Mouse (Mus musculus) midbrain, embryonic 12.5 days (tissue): ENCODE results near the gene Stim2. TPM values are rescaled to one million over a fixed set of nuclear protein-coding genes. Genes with fewer than 3 reads are reported as not detected.

ENCODE experiments used
- ATAC-seq: fragments of 200-750 bp; cut with Nextera tagmentation; 2 replicates; pipeline ENCODE4 v1.8.0; 2017; ENCODE audit warnings: low read depth, moderate TSS enrichment, moderate library complexity; ENCODE audit not compliant: low FRiP score
- H3K27ac ChIP-seq: fragments of 300-500 bp; sonication (generic); replicated peaks from 2 replicates; pipeline ENCODE4 v1.5.1; 2016; ENCODE audit warnings: mild to moderate bottlenecking
- H3K27me3 ChIP-seq: fragments of 300-500 bp; sonication (generic); 2 replicates; pipeline ENCODE4 v1.6.1; 2016; ENCODE audit warnings: mild to moderate bottlenecking
- H3K36me3 ChIP-seq: fragments of 300-500 bp; sonication (generic); 2 replicates; pipeline ENCODE4 v1.6.1; 2016
- H3K4me1 ChIP-seq: fragments of 300-500 bp; sonication (generic); 2 replicates; pipeline ENCODE4 v1.6.1; 2016
- H3K4me2 ChIP-seq: fragments of 300-500 bp; sonication (generic); replicated peaks from 2 replicates; pipeline ENCODE4 v1.6.1; 2016; ENCODE audit warnings: mild to moderate bottlenecking, moderate library complexity
- H3K4me3 ChIP-seq: fragments of 300-500 bp; sonication (generic); 2 replicates; pipeline ENCODE4 v1.5.1; 2016; ENCODE audit warnings: mild to moderate bottlenecking
- H3K9ac ChIP-seq: fragments of 300-500 bp; sonication (generic); replicated peaks from 2 replicates; pipeline ENCODE4 v1.6.1; 2016; ENCODE audit warnings: mild to moderate bottlenecking, moderate library complexity
- H3K9me3 ChIP-seq: fragments of 300-500 bp; sonication (generic); 2 replicates; pipeline ENCODE4 v1.6.1; 2016; ENCODE audit warnings: mild to moderate bottlenecking
- WGBS: fragments of 180-500 bp; shearing (Covaris S2); methylation state at CpG from one replicate; pipeline ENCODE4 v1.1.7; 2016; 5-methylcytosine and 5-hydroxymethylcytosine counted together
- polyA plus RNA-seq: library from polyadenylated mRNA; unstranded; fragments of >200 nt; fragmentation: Nextera tagmentation; extraction: Ambion mirVana; gene quantifications from 2 replicates; pipeline ENCODE4 v1.2.1, GENCODE M21; 2016

The Stim2 gene
- polyA plus RNA-seq, 1 experiment from 2014 or later: 24.1 TPM

DNA sequence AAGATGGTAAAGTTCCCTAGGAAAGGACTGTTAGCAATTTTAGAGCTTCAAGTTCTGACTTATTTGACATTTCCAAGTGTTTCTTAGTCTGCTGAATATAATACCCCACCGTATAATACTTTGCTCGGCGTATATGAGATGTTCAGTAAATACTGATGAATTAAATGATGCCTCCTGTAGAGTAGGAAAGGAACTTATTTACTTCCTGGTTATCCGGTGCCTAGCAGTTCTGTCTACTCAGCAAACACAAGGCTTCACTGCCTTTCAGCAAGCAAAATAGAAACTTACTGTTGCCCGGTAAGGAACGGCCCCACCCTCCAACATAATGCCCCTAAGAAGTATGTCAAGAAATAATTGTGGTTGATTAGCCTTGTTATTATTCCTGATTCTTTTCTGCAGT lies 1.5 kb upstream of the Stim2 start:
- H3K36me3 ChIP-seq: no peaks in the 10 kb centered on the region
- WGBS: 91% methylated on average over 6 of the region's 6 CpGs
- H3K9me3 ChIP-seq: no peaks in the 10 kb centered on the region
- H3K4me1 ChIP-seq: peaks cover 22% of the 10 kb centered on the region
- no peak overlapping the region for H3K4me3 ChIP-seq
- no peak for ATAC-seq
- H3K9ac ChIP-seq: no peak overlapping the region
- H3K27me3 ChIP-seq: peaks cover 7% of the 10 kb centered on the region; the same call in 1 of the 2 replicates
- H3K27ac ChIP-seq: no peak overlapping the region
- H3K4me2 ChIP-seq: no peak overlapping the region

DNA sequence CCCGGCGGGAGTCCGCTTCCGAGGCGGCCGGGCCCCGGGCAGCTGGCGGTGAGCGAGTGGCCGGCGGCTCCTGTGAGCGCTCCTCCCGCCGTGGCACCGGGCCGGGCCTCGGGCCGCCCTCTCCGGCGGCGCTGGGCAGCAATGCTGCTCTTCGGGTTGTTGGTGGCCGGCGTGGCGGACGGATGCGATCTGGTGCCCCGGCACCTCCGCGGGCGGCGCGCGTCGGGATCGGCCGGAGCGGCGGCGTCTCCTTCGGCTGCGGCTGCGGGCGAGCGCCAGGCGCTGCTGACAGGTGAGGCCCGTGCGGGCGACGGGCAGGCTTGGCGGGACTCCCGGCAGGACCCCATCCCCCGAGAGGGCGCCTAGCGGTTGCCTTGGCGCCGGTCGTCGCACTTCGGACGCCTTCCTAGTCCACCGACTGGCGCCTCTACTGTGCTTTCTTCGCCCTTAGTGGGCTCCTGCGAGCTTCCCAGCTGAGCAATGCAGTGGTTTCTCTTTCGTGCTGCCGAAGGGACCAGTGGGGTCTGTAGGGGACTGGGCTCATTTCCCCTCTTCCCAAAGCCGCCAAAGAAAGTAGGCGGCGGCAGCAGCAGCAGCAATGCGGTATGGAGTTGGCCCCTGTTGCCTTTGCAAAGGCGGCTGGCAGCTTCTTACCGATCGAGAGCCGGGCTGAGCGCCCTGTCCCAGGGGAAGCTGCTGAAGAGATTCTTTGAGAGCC lies 603 bp downstream of the Stim2 start:
- under 1% methylated on average over 65 of the region's 76 CpGs for WGBS
- peaks cover 5% of the 10 kb centered on the region; the same call in 1 of the 2 replicates for H3K27me3 ChIP-seq
- peak overlapping the region; percentile 94 for H3K9ac ChIP-seq
- ATAC-seq: peak; percentile 67
- H3K36me3 ChIP-seq: no peaks in the 10 kb centered on the region
- H3K27ac ChIP-seq: peak overlapping the region; percentile 93
- H3K4me2 ChIP-seq: peak overlapping the region; percentile 82
- peaks cover 22% of the 10 kb centered on the region for H3K4me1 ChIP-seq
- H3K4me3 ChIP-seq: peak overlapping the region; percentile 91
- no peaks in the 10 kb centered on the region for H3K9me3 ChIP-seq

DNA sequence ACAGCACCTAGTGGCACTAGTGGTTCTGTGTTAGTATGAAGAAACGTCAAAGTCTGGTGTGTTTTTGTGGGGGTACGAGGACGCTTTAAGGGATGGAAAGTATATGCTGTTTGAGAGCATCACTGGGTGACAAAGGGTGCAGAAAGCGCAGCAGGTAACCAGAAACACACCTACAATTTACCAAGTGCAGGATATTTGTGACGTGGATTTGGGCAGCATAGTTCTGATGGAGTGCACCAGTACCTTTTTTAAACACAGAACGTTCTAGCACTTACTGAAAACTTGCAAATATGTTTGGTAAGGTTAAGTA lies 1.1 kb downstream of the Stim2 start:
- H3K9me3 ChIP-seq: no peaks in the 10 kb centered on the region
- peak overlapping the region; percentile 93 for H3K27ac ChIP-seq
- no peak for ATAC-seq
- peaks cover under 1% of the 10 kb centered on the region; the same call in 1 of the 2 replicates for H3K27me3 ChIP-seq
- WGBS: 2% methylated on average over 6 of the region's 6 CpGs
- peaks cover 25% of the 10 kb centered on the region for H3K4me1 ChIP-seq
- peak overlapping the region; percentile 82 for H3K4me2 ChIP-seq
- peak overlapping the region; percentile 91 for H3K4me3 ChIP-seq
- H3K36me3 ChIP-seq: no peaks in the 10 kb centered on the region
- H3K9ac ChIP-seq: peak overlapping the region; percentile 94

DNA sequence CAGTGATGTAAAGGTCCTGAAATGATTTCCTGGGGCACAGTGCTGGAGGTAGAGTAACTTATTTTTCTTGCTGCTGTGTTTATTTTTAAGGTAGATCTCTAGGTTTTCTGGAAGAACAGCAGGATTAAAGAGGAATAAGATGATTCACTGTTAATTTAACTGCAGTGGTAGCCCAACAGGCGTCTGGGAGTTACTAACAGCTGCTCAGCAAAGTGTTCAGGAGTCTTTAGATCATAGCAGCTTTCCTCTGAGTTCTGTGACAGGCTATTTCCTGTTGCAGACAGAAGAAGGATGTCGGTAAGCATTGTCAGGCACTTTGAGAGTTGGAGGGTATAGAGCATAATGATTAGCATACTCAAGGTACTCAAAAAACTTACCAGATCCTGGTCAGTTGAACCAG lies 1.5 kb downstream of the Stim2 start:
- ATAC-seq: no peak
- H3K4me1 ChIP-seq: peaks cover 24% of the 10 kb centered on the region
- WGBS: 1% methylated on average over 2 of the region's 2 CpGs
- peak overlapping the region; percentile 91 for H3K4me3 ChIP-seq
- no peak overlapping the region for H3K27ac ChIP-seq
- H3K9ac ChIP-seq: peak overlapping the region; percentile 94
- no peaks in the 10 kb centered on the region for H3K9me3 ChIP-seq
- no peaks in the 10 kb centered on the region for H3K36me3 ChIP-seq
- peak overlapping the region; percentile 82 for H3K4me2 ChIP-seq
- H3K27me3 ChIP-seq: no peaks in the 10 kb centered on the region; the same call in 1 of the 2 replicates

DNA sequence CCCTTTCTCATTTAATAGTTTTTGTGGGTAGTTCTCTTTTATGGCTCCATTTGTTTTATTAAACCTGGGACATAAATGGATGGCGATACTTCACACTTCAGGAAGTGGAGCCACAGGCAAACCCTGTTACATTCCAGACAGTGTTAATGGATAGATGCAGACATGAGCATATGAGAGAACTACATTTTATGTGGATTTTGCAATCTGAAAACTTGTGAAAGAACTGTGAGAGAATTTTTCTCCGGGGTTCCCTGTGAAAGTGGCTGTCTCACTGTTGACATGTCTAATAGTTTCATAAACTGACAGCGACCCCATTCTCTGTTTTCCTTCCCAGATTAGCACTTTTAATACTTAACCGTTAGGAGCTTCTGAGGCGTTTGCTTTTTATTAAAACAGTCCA lies 2.7 kb downstream of the Stim2 start:
- no peaks in the 10 kb centered on the region for H3K9me3 ChIP-seq
- ATAC-seq: no peak
- H3K27ac ChIP-seq: no peak overlapping the region
- 0 out of 2 replicates have a peak overlapping the region, but pooled peaks have one; percentile 17 for H3K4me2 ChIP-seq
- H3K4me1 ChIP-seq: peaks cover 27% of the 10 kb centered on the region
- 72% methylated on average over 5 of the region's 5 CpGs for WGBS
- no peak overlapping the region for H3K4me3 ChIP-seq
- H3K36me3 ChIP-seq: no peaks in the 10 kb centered on the region
- no peak overlapping the region for H3K9ac ChIP-seq
- H3K27me3 ChIP-seq: no peaks in the 10 kb centered on the region; the same call in 1 of the 2 replicates

DNA sequence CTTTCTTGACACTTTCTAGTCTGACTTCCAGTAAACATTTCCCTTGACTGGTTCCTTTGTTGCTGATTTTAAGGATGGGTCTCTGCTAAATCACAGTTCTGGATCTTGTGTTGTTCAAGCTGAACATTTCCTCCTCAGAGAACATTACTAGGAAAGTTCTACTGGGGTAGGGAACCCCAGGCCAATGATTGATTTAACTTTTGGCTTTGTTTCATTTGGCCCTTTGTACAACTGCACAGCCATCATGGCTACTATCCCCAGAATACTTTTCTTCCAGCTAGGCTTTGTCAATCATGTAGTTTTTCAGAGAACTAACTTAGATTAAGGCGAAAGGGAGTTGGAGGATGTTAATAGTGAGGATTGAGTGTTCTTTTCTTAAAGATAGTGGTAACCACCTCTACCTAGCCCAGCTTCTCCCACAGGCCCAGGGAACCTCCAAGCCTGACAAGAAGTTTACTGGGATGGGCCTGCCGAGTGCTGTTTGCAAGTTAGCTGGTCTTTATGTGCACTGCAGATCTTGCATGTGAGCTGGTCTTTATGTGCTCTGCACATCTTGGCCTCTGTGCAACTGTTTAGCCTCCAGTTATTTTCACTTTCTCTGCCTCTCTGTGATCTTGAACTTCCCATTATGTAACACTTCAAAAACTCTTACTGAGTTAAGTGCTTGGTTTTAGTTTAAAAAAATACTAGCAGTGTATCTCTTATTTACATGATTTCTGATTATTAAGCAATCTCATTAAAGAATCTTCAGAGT lies 7.0 kb downstream of the Stim2 start:
- no peaks in the 10 kb centered on the region for H3K9me3 ChIP-seq
- no peak overlapping the region for H3K4me3 ChIP-seq
- 78% methylated on average over 2 of the region's 2 CpGs for WGBS
- H3K4me1 ChIP-seq: peaks cover 17% of the 10 kb centered on the region
- H3K4me2 ChIP-seq: no peak overlapping the region
- no peak for ATAC-seq
- no peaks in the 10 kb centered on the region for H3K27me3 ChIP-seq
- H3K9ac ChIP-seq: no peak overlapping the region
- no peaks in the 10 kb centered on the region for H3K36me3 ChIP-seq
- H3K27ac ChIP-seq: no peak overlapping the region

DNA sequence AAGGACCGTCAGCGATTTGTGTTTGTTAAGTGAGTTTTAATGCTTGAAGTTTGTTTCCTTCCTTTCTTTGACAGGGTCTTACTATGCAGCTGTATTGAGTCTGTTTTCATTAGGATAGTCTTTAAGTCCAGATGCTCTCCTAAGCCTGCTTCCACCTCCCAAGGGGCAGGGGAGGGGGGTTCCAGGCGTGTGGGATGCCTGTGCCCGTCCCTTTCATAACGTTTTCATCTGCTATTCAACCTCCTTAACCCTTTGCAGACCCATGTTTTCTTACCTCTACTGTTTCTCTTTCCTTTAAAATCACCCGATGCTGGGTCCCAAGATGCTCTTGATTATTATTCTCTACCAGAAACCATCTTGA lies 7.5 kb downstream of the Stim2 start:
- Histone ChIP-seq H3K4me2 (no peak overlapping the region), H3K4me3 (no peak overlapping the region), H3K9me3 (no peaks in the 10 kb centered on the region), H3K27ac (no peak overlapping the region), H3K4me1 (peaks cover 14% of the 10 kb centered on the region; the same call in 1 of the 2 replicates), H3K27me3 (no peaks in the 10 kb centered on the region), H3K36me3 (no peaks in the 10 kb centered on the region), H3K9ac (no peak overlapping the region)
- 28% methylated on average over 6 of the region's 6 CpGs for WGBS
- 0 out of 2 replicates have a peak, but pooled peaks have one; percentile 60 for ATAC-seq

DNA sequence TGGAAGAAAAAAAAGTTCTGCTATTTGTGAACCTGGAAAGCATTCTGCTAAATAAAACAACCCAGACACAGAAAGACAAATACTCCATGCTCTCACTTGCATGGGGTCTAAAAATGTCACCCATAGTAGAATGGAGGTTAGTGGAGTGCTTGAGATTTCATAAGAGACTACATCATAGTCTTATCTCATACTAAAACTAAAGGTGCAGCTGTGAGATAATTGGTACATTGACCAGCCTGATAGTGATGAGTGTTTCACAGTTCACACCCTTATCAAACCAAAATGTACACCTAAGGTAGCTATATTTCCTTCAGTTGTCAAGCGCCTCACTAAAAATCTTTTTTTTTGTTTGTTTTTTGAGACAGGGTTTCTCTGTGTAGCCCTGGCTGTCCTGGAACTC lies 8.5 kb downstream of the Stim2 start:
- H3K27ac ChIP-seq: no peak overlapping the region
- no peak overlapping the region for H3K9ac ChIP-seq
- no peak for ATAC-seq
- WGBS: 96% methylated on average over 1 of the region's 1 CpGs
- H3K36me3 ChIP-seq: no peaks in the 10 kb centered on the region
- H3K9me3 ChIP-seq: no peaks in the 10 kb centered on the region
- no peak overlapping the region for H3K4me2 ChIP-seq
- no peaks in the 10 kb centered on the region for H3K27me3 ChIP-seq
- H3K4me3 ChIP-seq: no peak overlapping the region
- peaks cover 9% of the 10 kb centered on the region; the same call in 1 of the 2 replicates for H3K4me1 ChIP-seq

DNA sequence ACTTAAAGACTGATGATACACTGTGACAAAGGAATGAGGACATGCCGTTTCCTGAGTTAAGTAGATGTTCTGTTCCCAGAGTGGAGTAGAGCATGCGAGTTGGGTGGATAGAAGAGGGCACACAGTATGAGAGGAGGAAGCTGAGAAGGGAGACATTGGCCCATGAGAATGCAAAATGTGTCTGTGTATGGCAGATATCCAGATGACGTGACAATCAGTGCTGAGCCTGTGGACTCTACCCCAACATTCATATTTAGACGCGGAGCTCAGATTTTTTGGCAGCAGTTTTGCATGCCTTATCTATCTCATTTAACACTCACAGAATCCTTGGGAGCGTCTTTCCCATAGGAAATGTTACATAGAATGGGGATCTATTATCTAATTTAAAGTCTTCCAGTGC lies 9.3 kb downstream of the Stim2 start:
- H3K9me3 ChIP-seq: no peaks in the 10 kb centered on the region
- H3K36me3 ChIP-seq: no peaks in the 10 kb centered on the region
- H3K4me2 ChIP-seq: no peak overlapping the region
- WGBS: 93% methylated on average over 6 of the region's 6 CpGs
- no peak overlapping the region for H3K27ac ChIP-seq
- no peaks in the 10 kb centered on the region for H3K27me3 ChIP-seq
- peaks cover 9% of the 10 kb centered on the region; the same call in 1 of the 2 replicates for H3K4me1 ChIP-seq
- no peak overlapping the region for H3K4me3 ChIP-seq
- ATAC-seq: no peak
- no peak overlapping the region for H3K9ac ChIP-seq

DNA sequence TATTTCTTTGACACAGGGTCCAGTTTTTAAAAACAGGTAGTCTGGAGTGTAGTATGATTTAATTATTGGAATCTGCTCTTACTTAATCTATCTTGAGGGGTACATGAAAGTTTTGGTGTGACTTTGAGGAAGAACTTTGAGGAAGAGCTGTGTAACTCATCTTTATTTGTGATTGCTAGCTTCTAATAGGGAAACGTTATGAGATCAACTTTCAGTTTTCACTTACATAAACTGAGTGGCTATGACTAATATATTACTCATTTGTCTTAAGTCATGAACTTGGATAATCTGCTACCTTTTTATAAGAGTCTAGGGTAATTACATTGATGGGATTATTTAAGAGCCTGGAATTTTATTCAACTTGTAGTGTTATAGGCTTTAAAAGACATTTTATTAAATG lies 15.0 kb downstream of the Stim2 start:
- no peak for ATAC-seq
- H3K4me1 ChIP-seq: 0 out of 2 replicates have a peak, but pooled peaks cover 2% of the 10 kb centered on the region

DNA sequence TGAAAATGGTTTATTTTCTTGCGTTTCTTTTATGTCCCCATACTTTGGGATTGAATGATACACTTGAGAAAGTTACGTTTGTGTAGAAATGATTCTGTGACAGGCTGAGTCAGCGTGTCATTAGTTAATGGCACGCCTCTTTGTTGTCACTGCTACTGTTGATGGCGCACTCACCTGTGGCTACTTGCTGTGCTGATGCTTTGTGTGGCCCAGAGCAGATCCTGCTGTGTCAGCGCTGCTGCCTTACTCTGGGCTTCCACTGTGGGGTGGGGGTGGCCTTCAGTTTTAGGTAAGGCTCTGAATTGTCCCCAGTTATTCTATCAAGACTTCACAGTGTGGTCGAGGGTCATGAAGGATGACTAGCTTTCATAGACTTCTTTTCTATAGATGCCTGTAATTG lies 18.8 kb downstream of the Stim2 start:
- peak; percentile 23; the same call in 1 of the 2 replicates for ATAC-seq
- Histone ChIP-seq H3K4me2 (no peak overlapping the region), H3K4me1 (0 out of 2 replicates have a peak, but pooled peaks cover 2% of the 10 kb centered on the region), H3K9me3 (no peaks in the 10 kb centered on the region), H3K36me3 (no peaks in the 10 kb centered on the region), H3K27me3 (no peaks in the 10 kb centered on the region), H3K9ac (no peak overlapping the region), H3K27ac (no peak overlapping the region), H3K4me3 (no peak overlapping the region)
- 49% methylated on average over 7 of the region's 7 CpGs for WGBS

More for the DNA sequence above, 15.0 kb downstream of the Stim2 start:
- Histone ChIP-seq H3K4me2 (no peak overlapping the region), H3K4me3 (no peak overlapping the region), H3K27ac (no peak overlapping the region), H3K36me3 (no peaks in the 10 kb centered on the region), H3K9me3 (no peaks in the 10 kb centered on the region), H3K27me3 (no peaks in the 10 kb centered on the region), H3K9ac (no peak overlapping the region)
- WGBS: 80% methylated on average over 1 of the region's 1 CpGs

DNA sequence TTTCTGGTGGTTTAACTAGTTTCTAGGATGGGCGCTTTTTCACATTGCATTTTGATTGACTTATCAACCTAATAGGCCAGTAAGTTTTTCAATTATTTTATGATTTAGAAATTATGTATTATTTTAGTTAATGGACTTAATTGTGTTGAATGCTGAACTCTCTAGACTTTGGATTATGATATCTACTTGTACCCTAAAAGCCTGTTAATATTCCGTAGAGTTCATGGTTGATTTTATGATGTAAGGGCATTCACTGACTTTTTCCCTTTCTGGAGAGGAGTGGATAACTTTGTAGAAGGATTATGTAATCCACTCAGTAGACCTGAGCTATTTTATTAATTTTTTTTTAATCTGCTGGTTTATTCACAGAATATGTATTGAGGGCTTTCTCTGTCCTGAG lies 20.6 kb downstream of the Stim2 start:
- ATAC-seq: no peak
- Histone ChIP-seq H3K36me3 (no peaks in the 10 kb centered on the region), H3K4me1 (0 out of 2 replicates have a peak, but pooled peaks cover 2% of the 10 kb centered on the region), H3K27me3 (no peaks in the 10 kb centered on the region), H3K9ac (no peak overlapping the region), H3K27ac (no peak overlapping the region), H3K4me3 (no peak overlapping the region), H3K9me3 (no peaks in the 10 kb centered on the region), H3K4me2 (no peak overlapping the region)
- WGBS: 95% methylated on average over 2 of the region's 2 CpGs
